Mouse (Mus musculus) macrophage (primary cell): ENCODE measurements around the gene Dlx6. TPM values are rescaled to one million over a fixed set of nuclear protein-coding genes. Genes with fewer than 3 reads are reported as not detected.

Source experiments
- H3K27ac ChIP-seq: fragments of 350-480 bp; formaldehyde crosslinking; 2 replicates; pipeline ENCODE4 v1.9.0; 2021
- H3K36me3 ChIP-seq: fragments of 350-480 bp; formaldehyde crosslinking; 2 replicates; pipeline ENCODE4 v1.9.0; 2021; ENCODE audit errors: inconsistent target
- H3K4me3 ChIP-seq: fragments of 350-480 bp; formaldehyde crosslinking; 2 replicates; pipeline ENCODE4 v1.9.0; 2021; ENCODE audit errors: inconsistent target
- H3K79me2 ChIP-seq: fragments of 350-480 bp; formaldehyde crosslinking; 2 replicates; pipeline ENCODE4 v1.9.0; 2021; ENCODE audit errors: inconsistent target
- WGBS: methylation state at CpG from one replicate; pipeline ENCODE4 v1.1.7; 2026; ENCODE audit warnings: inconsistent platforms; ENCODE audit not compliant: missing documents; 5-methylcytosine and 5-hydroxymethylcytosine counted together
- polyA plus RNA-seq: library from polyadenylated mRNA; stranded (reverse); fragments of 250-400 nt; gene quantifications from 3 replicates; pipeline ENCODE4 v1.2.4, GENCODE M21; 2018; ENCODE audit warnings: inconsistent platforms
- total RNA-seq, 78 experiments: library from RNA; depleted of rRNA; stranded (reverse); fragments of 250-400 nt; gene quantifications; 1 replicate in 9 of 78; 2 replicates in 24 of 78; 3 replicates in 43 of 78; 4 replicates in 2 of 78; pipeline ENCODE4 v1.2.4; 2018; ENCODE audit warnings: inconsistent platforms in 56 of 78

Gene Dlx6
- total RNA-seq (2018; cell fraction: chromatin; rRNA removed), result not detected
- total RNA-seq (2018; cell fraction: cytosol; rRNA removed), result not detected
- total RNA-seq (2018; cell fraction: nucleus; rRNA removed), result not detected
- polyA plus RNA-seq, result not detected in 3 replicates

DNA sequence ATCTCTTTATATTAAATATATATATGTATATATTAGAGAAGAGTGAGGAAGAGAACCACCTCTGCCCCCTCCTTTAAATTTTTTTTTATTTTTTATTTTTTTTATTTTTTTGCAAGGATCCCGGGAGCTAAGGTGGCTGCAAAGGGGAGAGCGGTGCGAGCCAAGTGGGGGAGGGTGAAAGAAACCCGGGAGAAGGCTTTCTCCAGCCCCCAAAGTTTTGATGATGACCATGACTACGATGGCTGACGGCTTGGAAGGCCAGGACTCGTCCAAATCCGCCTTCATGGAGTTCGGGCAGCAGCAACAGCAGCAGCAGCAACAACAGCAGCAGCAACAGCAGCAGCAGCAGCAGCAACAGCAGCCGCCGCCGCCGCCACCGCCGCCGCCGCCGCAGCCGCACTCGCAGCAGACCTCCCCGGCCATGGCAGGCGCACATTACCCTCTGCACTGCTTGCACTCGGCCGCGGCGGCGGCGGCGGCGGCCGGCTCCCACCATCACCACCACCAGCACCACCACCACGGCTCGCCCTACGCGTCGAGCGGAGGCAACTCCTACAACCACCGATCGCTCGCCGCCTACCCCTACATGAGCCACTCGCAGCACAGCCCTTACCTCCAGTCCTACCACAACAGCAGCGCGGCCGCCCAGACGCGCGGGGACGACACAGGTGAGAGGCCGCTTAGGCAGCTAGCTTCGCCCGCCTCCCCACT is at the start of gene Dlx6:
TSS of gene Dlx6 (plus strand) at position 175 of the 711 bp plus-strand sequence.
- H3K36me3 ChIP-seq, result no peaks in the 10 kb centered on the region
- no peak within 1 kb of the TSS for H3K27ac ChIP-seq
- H3K4me3 ChIP-seq, result no peak within 1 kb of the TSS
- no peaks in the 10 kb centered on the region for H3K79me2 ChIP-seq
- WGBS, result 2% methylated on average over 37 of the region's 52 CpGs

DNA sequence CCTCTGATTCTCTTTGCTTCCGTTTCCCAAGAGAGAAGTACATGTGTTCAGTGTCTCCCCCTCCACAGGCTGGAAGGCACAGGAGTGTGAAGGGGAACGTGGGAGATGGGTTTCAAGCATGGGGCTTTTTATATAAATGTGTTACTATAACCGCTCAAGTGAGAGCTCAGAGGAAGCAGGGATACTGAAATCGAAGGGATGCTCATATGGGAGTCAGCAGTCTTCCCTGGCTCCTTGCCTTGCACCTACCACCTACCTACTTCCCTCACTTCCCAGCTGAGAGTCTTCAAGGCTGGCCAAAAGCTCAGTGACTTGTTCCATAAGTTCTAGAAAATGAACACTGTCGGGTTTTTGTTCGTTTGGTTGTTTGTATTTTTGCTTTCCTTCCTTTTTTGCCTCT is 46.3 kb upstream of the Dlx6 start:
- H3K79me2 ChIP-seq, result no peaks in the 10 kb centered on the region
- no peaks in the 10 kb centered on the region for H3K36me3 ChIP-seq
- H3K4me3 ChIP-seq, result no peak overlapping the region
- H3K27ac ChIP-seq, result no peak overlapping the region
- WGBS, result 84% methylated on average over 6 of the region's 6 CpGs

DNA sequence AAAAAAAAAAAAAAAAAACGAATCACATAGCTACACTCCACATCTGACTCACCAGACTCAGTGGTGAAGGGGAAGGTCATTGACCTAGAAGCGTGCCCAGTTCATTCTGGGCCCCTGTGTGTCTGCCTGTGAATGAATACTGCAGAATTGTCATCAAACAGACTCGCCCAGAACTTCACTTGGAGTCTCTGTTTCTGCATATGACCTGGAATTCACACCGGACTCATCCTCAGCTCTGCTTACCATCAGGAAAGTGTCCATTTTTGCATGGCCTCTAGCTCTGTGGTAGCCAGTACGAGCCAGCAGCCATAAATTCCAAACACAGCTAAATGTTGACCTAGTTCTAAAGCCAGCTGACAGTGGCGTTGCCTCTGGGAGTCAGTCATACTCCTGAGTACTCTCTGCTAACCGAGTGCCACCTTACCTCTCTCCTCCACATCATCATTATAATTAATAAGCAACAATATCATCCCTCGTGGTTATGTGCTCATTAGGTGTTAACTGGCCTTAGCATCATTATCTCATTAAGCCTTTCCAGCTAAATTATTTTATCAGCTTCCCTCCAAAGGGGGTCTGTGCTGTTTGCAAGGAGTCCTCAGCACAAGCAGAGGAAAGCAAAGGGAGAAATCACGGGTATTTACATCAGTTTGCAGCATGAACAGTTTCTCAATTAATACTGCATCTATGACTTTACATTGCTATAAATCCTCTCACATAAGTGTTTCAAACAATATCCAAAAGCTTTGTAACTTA is 44.9 kb upstream of the Dlx6 start:
- H3K79me2 ChIP-seq, result no peaks in the 10 kb centered on the region
- 59% methylated on average over 8 of the region's 9 CpGs for WGBS
- H3K27ac ChIP-seq, result no peak overlapping the region
- H3K4me3 ChIP-seq, result no peak overlapping the region
- no peaks in the 10 kb centered on the region for H3K36me3 ChIP-seq

DNA sequence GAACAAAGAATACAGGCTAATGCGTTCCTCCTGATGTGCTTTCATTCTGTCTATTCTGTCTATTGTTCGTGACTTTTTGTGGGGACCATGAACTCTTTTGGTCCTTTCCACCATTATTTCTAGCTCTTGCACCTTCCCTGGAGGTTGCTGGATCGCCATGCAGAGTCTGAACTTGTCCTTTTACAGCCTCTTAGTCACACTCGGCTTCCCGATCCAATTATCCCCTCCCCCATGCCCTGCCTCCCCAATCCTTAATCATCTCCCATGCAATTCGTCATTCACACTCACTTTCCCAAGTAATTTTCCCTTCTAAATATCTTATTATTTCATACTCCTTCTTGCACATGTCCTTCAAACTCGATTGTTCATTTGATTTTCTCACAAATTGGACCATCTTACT is 44.0 kb upstream of the Dlx6 start:
- H3K36me3 ChIP-seq, result no peaks in the 10 kb centered on the region
- H3K79me2 ChIP-seq, result no peaks in the 10 kb centered on the region
- no peak overlapping the region for H3K4me3 ChIP-seq
- H3K27ac ChIP-seq, result no peak overlapping the region
- 39% methylated on average over 7 of the region's 7 CpGs for WGBS

DNA sequence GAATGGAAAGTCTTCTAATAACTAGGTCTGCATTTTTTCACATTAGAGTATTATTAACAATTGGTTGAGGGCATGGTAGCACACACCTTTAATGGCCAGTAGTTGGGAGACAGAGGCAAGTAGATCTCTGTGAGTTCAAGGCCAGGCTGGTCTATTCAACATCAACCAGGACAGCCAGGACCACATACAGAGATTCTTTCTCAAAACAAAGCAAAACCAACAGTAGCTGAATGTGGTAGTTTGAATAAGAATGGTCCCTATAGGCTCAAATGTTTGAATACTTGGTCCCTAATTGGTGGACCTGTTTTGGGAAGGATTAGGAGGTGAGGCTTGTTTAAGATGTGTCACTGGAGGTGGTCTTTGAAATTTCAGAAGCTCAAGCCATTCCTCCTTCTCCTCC is 37.8 kb upstream of the Dlx6 start:
- H3K27ac ChIP-seq, result no peak overlapping the region
- no peak overlapping the region for H3K4me3 ChIP-seq
- no peaks in the 10 kb centered on the region for H3K79me2 ChIP-seq
- no peaks in the 10 kb centered on the region for H3K36me3 ChIP-seq

DNA sequence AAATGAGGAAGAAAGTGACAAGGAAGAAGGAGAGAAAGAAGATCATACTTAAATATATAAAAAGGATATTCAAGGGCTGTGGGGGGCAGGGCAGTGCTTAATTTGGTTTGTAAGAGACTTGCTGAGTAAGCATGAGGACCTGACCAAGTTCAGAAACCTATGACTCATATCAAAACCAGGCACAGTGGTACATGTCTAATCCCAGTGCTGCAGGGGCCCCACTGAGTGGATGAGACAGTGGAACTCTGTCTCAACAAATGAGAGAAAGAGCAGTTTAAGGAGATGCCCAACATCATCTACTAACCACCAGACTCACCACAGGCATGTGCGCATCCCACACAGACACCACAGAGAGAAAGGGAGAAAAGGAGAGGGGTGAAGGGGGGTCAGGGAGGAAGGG is 36.3 kb upstream of the Dlx6 start:
- Histone ChIP-seq H3K79me2 (no peaks in the 10 kb centered on the region), H3K27ac (no peak overlapping the region), H3K36me3 (no peaks in the 10 kb centered on the region), H3K4me3 (no peak overlapping the region)
- WGBS, result 100% methylated on average over 1 of the region's 1 CpGs

DNA sequence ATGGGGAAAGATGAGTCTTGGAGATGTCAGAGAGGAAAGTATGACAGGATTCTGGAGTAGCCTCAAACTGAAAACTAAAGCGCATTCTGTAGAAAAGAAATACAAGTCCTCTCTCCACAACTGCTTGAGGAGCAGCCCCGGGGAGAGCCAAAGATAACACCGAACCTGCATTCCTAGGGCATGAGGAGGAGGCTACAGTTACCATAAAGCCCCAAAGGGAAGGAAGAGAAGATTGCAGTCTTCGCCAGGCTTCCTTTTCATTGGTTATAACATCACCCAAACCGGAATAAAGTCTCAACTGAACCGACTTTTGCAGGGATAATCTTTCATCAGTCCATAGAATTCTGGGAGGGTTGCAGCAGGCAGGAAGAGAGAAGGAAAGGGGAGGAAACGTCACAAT is 32.7 kb upstream of the Dlx6 start:
- Histone ChIP-seq H3K36me3 (no peaks in the 10 kb centered on the region), H3K79me2 (no peaks in the 10 kb centered on the region), H3K27ac (no peak overlapping the region), H3K4me3 (no peak overlapping the region)
- 65% methylated on average over 7 of the region's 7 CpGs for WGBS

DNA sequence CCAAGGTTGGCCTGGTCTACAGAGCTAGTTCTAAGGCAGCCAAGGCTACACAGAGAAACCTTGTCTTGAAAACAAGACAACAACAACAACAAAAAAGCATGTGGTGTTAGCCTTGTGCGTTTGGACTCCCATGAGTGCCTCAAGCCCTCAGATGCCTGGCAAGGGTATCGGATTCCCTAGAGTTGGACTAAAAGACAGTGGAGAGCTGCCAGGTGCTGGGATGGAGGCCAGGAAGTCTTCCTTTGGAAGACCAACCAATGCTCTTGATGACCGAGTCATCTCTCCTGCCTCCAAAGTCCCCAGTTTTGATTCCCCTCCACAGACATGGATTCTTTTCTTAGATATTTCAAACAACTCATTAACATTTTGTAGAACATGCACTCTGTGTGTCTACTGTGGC is 29.8 kb upstream of the Dlx6 start:
- 97% methylated on average over 3 of the region's 3 CpGs for WGBS
- H3K4me3 ChIP-seq, result no peak overlapping the region

DNA sequence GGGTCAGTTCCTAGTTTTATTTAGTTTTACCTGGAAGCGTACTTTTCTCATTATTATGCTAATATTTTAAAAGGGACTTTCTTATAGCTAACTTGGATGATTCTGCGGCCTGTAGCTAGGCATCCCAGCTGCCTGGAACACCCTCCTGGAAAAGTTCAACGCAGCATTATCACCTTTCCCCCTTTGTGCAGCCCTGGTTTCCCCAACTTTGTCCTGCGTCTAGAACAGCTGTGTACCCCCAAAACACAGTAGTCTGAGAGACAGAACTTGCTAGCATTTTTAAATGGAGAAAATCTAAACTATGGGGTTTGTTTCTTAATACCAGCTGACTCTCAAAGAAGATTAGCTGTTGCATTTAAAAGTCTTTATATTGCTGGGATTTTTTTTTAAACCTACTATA is 14.6 kb upstream of the Dlx6 start:
- Histone ChIP-seq H3K4me3 (no peak overlapping the region), H3K27ac (no peak overlapping the region), H3K79me2 (no peaks in the 10 kb centered on the region), H3K36me3 (no peaks in the 10 kb centered on the region)
- 21% methylated on average over 4 of the region's 4 CpGs for WGBS

More for the DNA sequence above, 29.8 kb upstream of the Dlx6 start:
- no peaks in the 10 kb centered on the region for H3K36me3 ChIP-seq
- H3K27ac ChIP-seq, result no peak overlapping the region
- H3K79me2 ChIP-seq, result no peaks in the 10 kb centered on the region

DNA sequence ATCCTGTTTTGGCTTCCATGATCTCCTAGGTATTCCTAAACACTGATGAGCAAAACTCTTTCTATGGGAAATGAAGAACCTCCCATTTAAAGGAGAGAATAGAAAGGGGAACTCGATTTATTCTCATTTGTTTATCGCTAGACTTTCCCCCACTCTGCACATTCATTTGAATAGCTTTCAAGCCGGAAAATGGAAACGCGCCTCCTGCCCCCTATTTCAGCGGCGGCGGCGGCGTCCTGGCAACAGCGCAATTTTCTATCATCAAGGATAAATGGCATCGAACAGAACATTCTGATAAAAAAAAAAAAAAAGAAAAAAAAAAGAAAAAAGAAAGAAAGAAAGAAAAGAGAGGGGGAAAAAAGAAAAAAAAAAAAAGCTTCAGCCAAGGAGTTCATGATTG is 13.4 kb upstream of the Dlx6 start:
- WGBS, result 10% methylated on average over 12 of the region's 12 CpGs
- no peaks in the 10 kb centered on the region for H3K79me2 ChIP-seq
- no peak overlapping the region for H3K4me3 ChIP-seq
- H3K27ac ChIP-seq, result no peak overlapping the region
- no peaks in the 10 kb centered on the region for H3K36me3 ChIP-seq

DNA sequence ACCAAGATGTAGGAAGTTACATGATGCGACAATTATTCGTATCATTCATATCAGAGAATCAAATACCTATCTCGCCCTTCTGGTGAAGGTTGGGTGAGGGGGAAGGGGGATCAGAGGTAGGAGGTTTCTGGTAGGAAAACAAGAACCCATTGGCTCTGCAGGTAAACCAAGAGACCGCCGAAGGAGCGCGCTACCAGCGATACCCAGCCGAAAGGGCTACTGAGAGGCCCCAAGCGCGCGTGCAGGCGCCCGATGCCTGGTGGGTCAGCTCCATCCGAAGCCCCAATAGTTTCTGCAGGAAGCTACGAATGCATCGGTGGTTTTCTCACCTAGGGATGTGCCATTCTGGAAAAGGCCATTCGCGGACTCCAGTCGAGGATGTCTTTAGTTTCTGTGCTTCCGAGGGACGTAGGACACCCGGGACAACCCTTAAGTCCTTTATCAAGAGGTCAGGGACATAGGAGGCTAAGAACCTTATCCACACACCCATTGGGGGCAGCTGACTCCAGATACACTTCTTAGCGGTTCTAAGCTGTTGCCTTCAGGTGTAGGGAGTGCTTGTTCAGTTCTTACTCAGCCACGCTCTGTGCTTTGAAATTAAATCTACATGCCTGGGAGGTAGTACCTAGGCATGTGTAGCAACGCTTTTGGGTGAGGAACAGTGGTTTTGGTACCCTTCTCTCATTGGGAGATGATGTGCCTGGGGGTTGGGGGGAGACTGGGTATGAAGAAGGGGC is 12.6 kb upstream of the Dlx6 start:
- H3K4me3 ChIP-seq, result no peak overlapping the region
- no peak overlapping the region for H3K27ac ChIP-seq
- no peaks in the 10 kb centered on the region for H3K36me3 ChIP-seq
- 12% methylated on average over 26 of the region's 26 CpGs for WGBS
- H3K79me2 ChIP-seq, result no peaks in the 10 kb centered on the region

DNA sequence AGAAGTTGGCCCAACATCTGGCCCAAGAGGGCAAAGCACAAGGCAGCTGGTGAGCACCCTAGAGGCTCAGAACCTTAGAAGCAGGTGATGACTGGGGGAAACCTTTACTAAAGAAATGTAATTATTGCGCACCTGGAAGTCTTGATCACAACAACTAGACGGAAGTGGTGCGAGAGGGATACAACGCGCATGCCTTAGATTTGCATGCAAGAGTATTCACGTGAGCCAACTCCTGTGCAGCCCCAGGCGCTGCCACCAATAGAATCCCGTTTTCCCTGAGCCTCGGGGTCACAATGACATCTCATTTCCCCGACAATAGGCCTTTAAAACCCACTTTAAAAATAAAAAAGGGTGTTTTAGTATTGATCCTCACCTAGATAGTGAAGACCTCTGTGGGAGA is 12.0 kb upstream of the Dlx6 start:
- H3K79me2 ChIP-seq, result no peaks in the 10 kb centered on the region
- no peak overlapping the region for H3K27ac ChIP-seq
- 12% methylated on average over 10 of the region's 10 CpGs for WGBS
- no peak overlapping the region for H3K4me3 ChIP-seq
- no peaks in the 10 kb centered on the region for H3K36me3 ChIP-seq

DNA sequence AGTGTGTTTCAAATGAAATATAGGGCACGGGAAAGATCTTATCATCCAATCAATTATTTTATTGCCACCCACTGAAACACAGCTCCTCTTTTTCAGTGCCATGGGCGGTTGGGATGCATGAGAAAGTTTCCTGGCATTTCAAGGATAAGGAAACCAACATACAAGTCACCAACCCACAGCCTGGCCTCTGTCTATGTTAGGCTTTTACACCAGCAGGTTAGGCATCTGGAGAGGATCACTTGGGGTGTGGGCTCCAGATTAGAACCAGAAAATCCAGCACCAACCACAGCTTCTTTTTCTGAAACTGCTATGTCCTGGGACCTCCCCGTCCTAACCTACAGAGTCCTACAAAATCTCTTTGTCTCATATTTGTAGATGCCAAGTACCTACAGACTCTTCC is 10.2 kb upstream of the Dlx6 start:
- Histone ChIP-seq H3K27ac (no peak overlapping the region), H3K4me3 (no peak overlapping the region), H3K36me3 (no peaks in the 10 kb centered on the region), H3K79me2 (no peaks in the 10 kb centered on the region)
- 53% methylated on average over 3 of the region's 3 CpGs for WGBS

DNA sequence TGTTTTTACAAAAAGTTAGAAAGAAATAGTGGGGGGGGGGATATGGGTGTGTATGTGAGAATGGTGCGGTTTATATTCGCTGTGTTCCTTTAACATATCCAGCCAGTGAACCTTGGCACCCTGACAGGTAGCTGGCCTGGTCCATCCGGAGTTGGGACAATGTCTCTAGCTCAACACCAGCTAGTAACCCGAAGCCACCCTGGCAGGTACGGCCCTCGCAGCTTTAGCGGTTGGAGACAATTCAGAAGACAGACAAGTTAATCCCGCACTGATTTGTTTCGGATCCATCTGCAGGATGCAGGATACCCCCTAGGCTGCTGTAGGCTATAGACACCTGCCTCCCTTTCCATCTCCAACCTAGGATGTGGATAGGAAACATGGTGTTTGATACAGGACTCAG is 9.0 kb upstream of the Dlx6 start:
- no peaks in the 10 kb centered on the region for H3K79me2 ChIP-seq
- WGBS, result 4% methylated on average over 9 of the region's 9 CpGs
- H3K27ac ChIP-seq, result no peak overlapping the region
- no peak overlapping the region for H3K4me3 ChIP-seq
- H3K36me3 ChIP-seq, result no peaks in the 10 kb centered on the region
